Mouse (Mus musculus) cortical plate, adult 2 months (tissue): ENCODE measurements at regions not wholly inside any gene's neighbourhood (a gene's known extent, or its start where the extent isn't known, plus 50 kb on each side); places are given as distances from the start of the nearest gene placed in this dataset.

Experiments
- CTCF ChIP-seq: fragments of 200-500 bp; IDR thresholded peaks from 2 replicates; pipeline ENCODE4 v1.5.1; 2011; ENCODE audit warnings: mild to moderate bottlenecking, control low read depth, low read length; ENCODE audit not compliant: insufficient read depth; ENCODE audit errors: extremely low read depth
- POLR2A ChIP-seq: fragments of 200-500 bp; IDR thresholded peaks from 2 replicates; pipeline ENCODE4 v1.6.1; 2011; ENCODE audit warnings: mild to moderate bottlenecking, low read length, control low read depth; ENCODE audit not compliant: insufficient read depth; ENCODE audit errors: extremely low read depth

DNA sequence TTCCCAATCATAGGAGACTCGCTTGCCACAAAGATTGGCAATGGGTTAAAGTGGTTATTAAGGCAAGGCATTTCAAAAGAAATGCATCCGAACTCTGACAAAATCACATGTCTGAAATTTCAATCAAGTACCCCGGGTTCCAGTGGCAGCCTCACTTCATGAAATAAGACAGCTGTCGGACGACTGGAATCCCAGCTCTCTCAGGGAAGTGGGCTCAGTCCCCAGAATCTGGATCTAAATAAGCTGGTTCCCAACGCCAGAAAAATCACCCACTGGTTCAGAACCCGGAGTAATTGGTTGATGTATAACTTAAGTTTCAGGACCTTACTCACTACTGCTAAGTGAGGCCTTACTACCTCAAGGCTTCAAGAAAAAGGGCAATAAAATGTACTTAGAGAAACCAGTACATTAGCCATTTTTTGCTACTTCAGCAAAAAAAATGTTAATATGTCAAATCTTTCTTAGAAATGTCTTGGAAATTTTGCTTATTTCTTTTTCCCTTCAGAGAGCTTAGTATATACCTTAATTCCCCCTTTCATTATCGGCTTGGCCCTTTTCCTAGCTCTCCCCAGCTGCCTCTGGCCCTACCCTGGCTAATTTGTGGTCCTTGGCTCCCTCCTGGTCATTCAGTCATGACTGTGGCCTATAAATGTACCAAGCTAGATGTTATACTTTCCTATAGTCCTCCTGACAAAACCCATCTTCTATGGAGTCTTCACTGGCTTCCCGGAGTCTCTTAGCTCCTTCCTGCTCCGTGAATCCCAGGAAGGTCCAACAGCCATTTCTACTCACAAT is 562.1 kb upstream of the Zeb2 start:
- TF ChIP-seq POLR2A, result no peak
- TF ChIP-seq CTCF, result no peak
